Mouse (Mus musculus): ENCODE measurements around the gene Metap1.

DNA sequence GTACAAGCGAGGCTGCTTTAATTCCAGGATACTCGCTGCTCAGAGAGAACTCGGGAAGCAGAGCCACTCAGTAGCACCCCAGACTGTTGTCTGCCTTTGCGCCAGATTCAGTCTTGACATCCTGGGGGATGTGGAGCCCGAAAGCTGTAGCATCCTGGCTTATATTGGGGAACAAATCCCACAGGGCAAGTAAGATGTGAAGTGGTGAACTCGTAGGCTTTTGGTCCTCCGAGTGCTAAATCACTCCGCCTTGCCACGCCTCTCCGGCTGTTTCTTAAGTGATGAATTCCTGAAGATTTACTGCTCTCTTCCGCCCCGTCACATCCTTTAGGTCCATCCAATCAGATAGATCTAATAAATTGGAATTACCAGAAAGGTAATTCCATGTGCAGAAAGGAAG, 23.9 kb upstream of the Metap1 start:
- no peak for TF ChIP-seq POLR2A (IDR thresholded peaks at IDR 0.05; ENCODE audit: low read depth, low read length)
- TF ChIP-seq CTCF (IDR thresholded peaks at IDR 0.05; ENCODE audit: borderline replicate concordance, insufficient read depth, low read length): no peak

Measured in embryonic fibroblast, embryonic 13.5 days (primary cell).